Mouse (Mus musculus) MEL (cell line): Measurements from ENCODE around the gene Cort. TPM values are rescaled to one million over a fixed set of nuclear protein-coding genes. Genes with fewer than 3 reads are reported as not detected.
A peak's percentile ranks its signal among the peaks of the same experiment; 100 is the strongest.

Experiments used
- DNase-seq: peaks from one replicate; pipeline ENCODE4 v3.0.0; 2011; ENCODE audit warnings: low read depth, low spot score
- H3K27ac ChIP-seq: 2 replicates; pipeline ENCODE4 v1.5.1; 2012; ENCODE audit warnings: low read depth, mild to moderate bottlenecking, control low read depth, low read length, moderate library complexity; ENCODE audit not compliant: control insufficient read depth
- H3K27me3 ChIP-seq, 2 experiments: fragments of 150-350 bp in 1 of 2; sonication (generic) in 1 of 2; 2 replicates each; pipeline ENCODE4 v1.6.1; 2012; ENCODE audit warnings: low read length in 2 of 2, mild to moderate bottlenecking in 2 of 2, improper control_type of control experiment in 1 of 2, moderate library complexity in 1 of 2; ENCODE audit not compliant: insufficient read depth in 2 of 2, control insufficient read depth in 1 of 2
- H3K36me3 ChIP-seq, 2 experiments: 2 replicates each; pipeline ENCODE4 v1.6.1; 2012 to 2014; ENCODE audit warnings: low read length in 2 of 2, improper control_type of control experiment in 1 of 2, inconsistent platforms in 1 of 2, mild to moderate bottlenecking in 1 of 2; ENCODE audit not compliant: insufficient read depth in 2 of 2, control insufficient read depth in 1 of 2
- H3K4me1 ChIP-seq, 2 experiments: fragments of 150-350 bp in 1 of 2; sonication (generic) in 1 of 2; 2 replicates each; pipeline ENCODE4 v1.6.1; 2012; ENCODE audit warnings: low read length in 2 of 2, improper control_type of control experiment in 1 of 2, mild to moderate bottlenecking in 1 of 2; ENCODE audit not compliant: insufficient read depth in 2 of 2, control insufficient read depth in 1 of 2
- H3K4me3 ChIP-seq, 2 experiments: fragments of 150-350 bp in 1 of 2; sonication (generic) in 1 of 2; 2 replicates each; pipeline ENCODE4 v1.5.1; 2012; ENCODE audit warnings: low read depth in 2 of 2, low read length in 2 of 2, mild to moderate bottlenecking in 2 of 2, moderate library complexity in 2 of 2, control low read depth in 1 of 2, improper control_type of control experiment in 1 of 2; ENCODE audit not compliant: control insufficient read depth in 1 of 2, insufficient read depth in 1 of 2
- H3K79me2 ChIP-seq: 2 replicates; pipeline ENCODE4 v1.6.1; 2012; ENCODE audit warnings: mild to moderate bottlenecking, low read length, moderate library complexity; ENCODE audit not compliant: control insufficient read depth, poor library complexity, insufficient read depth
- H3K9ac ChIP-seq: 2 replicates; pipeline ENCODE4 v1.6.1; 2012; ENCODE audit warnings: low read depth, mild to moderate bottlenecking, control low read depth, low read length, moderate library complexity; ENCODE audit not compliant: control insufficient read depth, poor library complexity, severe bottlenecking
- H3K9me3 ChIP-seq: fragments of 150-350 bp; sonication (generic); replicated peaks from 2 replicates; pipeline ENCODE4 v1.6.1; 2012; ENCODE audit warnings: mild to moderate bottlenecking, low read length, improper control_type of control experiment, moderate library complexity; ENCODE audit not compliant: insufficient read depth
- ELF1 ChIP-seq: IDR thresholded peaks from 2 replicates; pipeline ENCODE4 v1.6.1; 2014; ENCODE audit warnings: low read depth, mild to moderate bottlenecking, inconsistent platforms, low read length, improper control_type of control experiment, moderate library complexity
- ETS1 ChIP-seq: IDR thresholded peaks from 2 replicates; pipeline ENCODE4 v1.6.1; 2012; ENCODE audit warnings: low read depth, mild to moderate bottlenecking, inconsistent platforms, low read length, improper control_type of control experiment, moderate library complexity
- GABPA ChIP-seq: IDR thresholded peaks from 2 replicates; pipeline ENCODE4 v1.6.1; 2012; ENCODE audit warnings: low read depth, mild to moderate bottlenecking, inconsistent platforms, low read length, improper control_type of control experiment, moderate library complexity
- GATA1 ChIP-seq: IDR thresholded peaks from 2 replicates; pipeline ENCODE4 v1.6.1; 2011; ENCODE audit warnings: low read depth, low read length, improper control_type of control experiment
- HCFC1 ChIP-seq: IDR thresholded peaks from 2 replicates; pipeline ENCODE4 v1.6.1; 2012; ENCODE audit warnings: low read depth, mild to moderate bottlenecking, inconsistent platforms, low read length, improper control_type of control experiment, moderate library complexity
- JUND ChIP-seq: IDR thresholded peaks from 2 replicates; pipeline ENCODE4 v1.6.1; 2011; ENCODE audit warnings: low read depth, mild to moderate bottlenecking, improper control_type of control experiment, low read length
- MXI1 ChIP-seq: IDR thresholded peaks from 2 replicates; pipeline ENCODE4 v1.6.1; 2011; ENCODE audit warnings: mild to moderate bottlenecking, low read depth, low read length, improper control_type of control experiment
- MYC ChIP-seq: IDR thresholded peaks from 2 replicates; pipeline ENCODE4 v1.6.1; 2011; ENCODE audit warnings: low read depth, mild to moderate bottlenecking, low read length, improper control_type of control experiment, moderate library complexity
- NRF1 ChIP-seq: IDR thresholded peaks from 2 replicates; pipeline ENCODE4 v1.6.1; 2014; ENCODE audit warnings: low read depth, mild to moderate bottlenecking, inconsistent platforms, low read length, improper control_type of control experiment, moderate library complexity; ENCODE audit not compliant: poor library complexity, insufficient read depth, severe bottlenecking
- POLR2A ChIP-seq, 2 experiments: IDR thresholded peaks; 2 replicates each; pipeline ENCODE4 v1.6.1; 2011 to 2012; ENCODE audit warnings: low read length in 2 of 2, mild to moderate bottlenecking in 2 of 2, control low read depth in 1 of 2, improper control_type of control experiment in 1 of 2, low read depth in 1 of 2, moderate library complexity in 1 of 2; ENCODE audit not compliant: control insufficient read depth in 1 of 2, insufficient read depth in 1 of 2, poor library complexity in 1 of 2
- POLR2AphosphoS5 ChIP-seq: IDR thresholded peaks from 2 replicates; pipeline ENCODE4 v1.6.1; 2012; ENCODE audit warnings: low read depth, borderline replicate concordance, mild to moderate bottlenecking, inconsistent platforms, low read length, moderate library complexity, mixed read lengths
- RCOR1 ChIP-seq: IDR thresholded peaks from 2 replicates; pipeline ENCODE4 v1.6.1; 2012; ENCODE audit warnings: low read depth, mild to moderate bottlenecking, inconsistent platforms, low read length, improper control_type of control experiment
- TCF12 ChIP-seq: IDR thresholded peaks from 2 replicates; pipeline ENCODE4 v1.6.1; 2014; ENCODE audit warnings: low read depth, mild to moderate bottlenecking, inconsistent platforms, low read length, improper control_type of control experiment, moderate library complexity
- USF2 ChIP-seq, 2 experiments: IDR thresholded peaks; 2 replicates each; pipeline ENCODE4 v1.6.1; 2011 to 2012; ENCODE audit warnings: improper control_type of control experiment in 2 of 2, low read length in 2 of 2, borderline replicate concordance in 1 of 2, inconsistent platforms in 1 of 2, low read depth in 1 of 2, mild to moderate bottlenecking in 1 of 2; ENCODE audit not compliant: insufficient read depth in 1 of 2
- polyA plus RNA-seq, 2 experiments: library from polyadenylated mRNA; stranded (reverse) in 1 of 2; unstranded in 1 of 2; fragments of >175 nt in 1 of 2; fragments of >200 nt in 1 of 2; gene quantifications; 2 replicates each; pipeline versions ENCODE4 v1.2.1 to v1.2.4; 2012; ENCODE audit warnings: low replicate concordance in 2 of 2, low read depth in 1 of 2; ENCODE audit not compliant: insufficient read length in 2 of 2, insufficient read depth in 1 of 2, missing spikeins in 1 of 2
- total RNA-seq: library from RNA; depleted of rRNA; stranded (reverse); fragments of 300-350 nt; gene quantifications from 2 replicates; pipeline ENCODE4 v1.2.3, GENCODE M21; 2012

Gene Cort
- total and polyA plus RNA-seq, 3 experiments: 0.39 to 2.0 TPM; not detected in 1

DNA sequence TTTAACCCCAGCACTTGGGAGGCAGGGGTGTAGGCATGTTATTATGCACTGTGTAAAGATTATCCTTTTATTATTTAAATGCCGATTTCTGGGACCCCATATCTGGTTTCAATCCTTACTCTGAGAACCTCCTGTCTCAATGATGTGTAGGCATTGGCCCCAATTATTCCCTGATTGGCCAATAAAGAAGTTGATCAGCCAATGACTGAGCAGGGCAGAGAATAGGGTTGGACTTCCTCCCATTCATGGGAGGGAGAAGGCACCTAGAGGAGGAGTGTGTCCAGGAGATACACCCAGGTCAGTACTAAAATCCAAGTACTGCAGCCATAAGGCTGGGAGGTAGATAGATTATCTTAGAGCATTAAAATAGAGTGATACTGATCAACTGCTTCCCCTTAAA, 36.6 kb upstream of the Cort start:
- H3K27ac ChIP-seq: no peak overlapping the region
- DNase-seq: peak; percentile 58
- H3K36me3 ChIP-seq: peaks cover 8 to 43% of the 10 kb centered on the region in 2 experiments
- no peaks in the 10 kb centered on the region for H3K27me3 ChIP-seq
- H3K9ac ChIP-seq: no peak overlapping the region
- no peaks in the 10 kb centered on the region for H3K9me3 ChIP-seq
- H3K4me1 ChIP-seq: peaks cover 10 to 32% of the 10 kb centered on the region in 2 experiments
- no peak overlapping the region for H3K4me3 ChIP-seq
- peaks cover 17% of the 10 kb centered on the region for H3K79me2 ChIP-seq
- no peak for TF ChIP-seq MYC
- TF ChIP-seq ELF1: no peak
- no peak for TF ChIP-seq HCFC1
- TF ChIP-seq GABPA: no peak
- TF ChIP-seq TCF12: no peak
- TF ChIP-seq GATA1: no peak
- TF ChIP-seq POLR2AphosphoS5: no peak
- no peak for TF ChIP-seq NRF1
- TF ChIP-seq, all 39 proteins: peak for 0

DNA sequence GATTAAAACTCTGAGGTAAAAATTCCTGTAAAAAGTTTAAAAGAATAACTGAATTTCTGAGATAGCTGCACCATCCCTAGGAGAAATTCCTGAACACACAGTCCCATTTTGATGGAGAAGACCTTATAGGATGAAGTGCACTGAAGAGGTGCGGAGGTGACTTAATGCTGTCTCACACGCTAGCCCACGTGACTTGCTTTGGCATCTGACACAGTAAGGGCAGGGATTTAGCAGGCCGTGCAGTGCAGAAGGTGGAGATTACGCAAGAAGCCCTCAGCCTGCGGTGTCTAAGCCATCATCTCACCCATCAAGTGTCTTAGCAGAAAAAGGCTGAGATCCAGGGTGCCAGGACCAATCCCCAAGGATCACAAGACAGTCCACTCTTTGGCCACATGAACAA, 34.6 kb upstream of the Cort start:
- H3K36me3 ChIP-seq: peaks cover 16 to 43% of the 10 kb centered on the region in 2 experiments

DNA sequence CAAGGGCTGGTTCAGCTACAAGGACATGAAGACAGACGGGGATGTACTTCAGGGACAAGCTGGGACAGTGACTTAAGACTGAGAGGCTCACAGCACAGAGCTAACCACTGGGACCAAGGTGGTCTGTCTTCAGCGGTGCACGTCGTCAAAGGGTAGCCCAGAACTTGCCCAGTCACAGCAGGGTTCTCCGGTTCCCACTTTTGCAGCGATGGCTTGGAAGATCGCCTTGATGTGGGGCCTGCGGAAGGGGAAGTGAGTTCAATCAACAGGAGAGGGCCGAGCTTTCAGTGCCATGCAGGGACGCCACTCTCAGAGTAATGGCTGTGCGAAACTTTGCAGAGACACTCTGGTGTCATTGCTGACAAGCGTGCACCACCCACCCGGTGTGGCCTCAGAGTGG, 33.3 kb upstream of the Cort start:
- peaks cover 18 to 35% of the 10 kb centered on the region in 2 experiments for H3K36me3 ChIP-seq
- peaks cover 12 to 28% of the 10 kb centered on the region in 2 experiments for H3K4me1 ChIP-seq
- H3K27ac ChIP-seq: peak overlapping the region; percentile 85
- no peak overlapping the region for H3K4me3 ChIP-seq
- peaks cover 7% of the 10 kb centered on the region; the same call in 1 of the 2 replicates for H3K79me2 ChIP-seq
- no peaks in the 10 kb centered on the region for H3K27me3 ChIP-seq
- peak overlapping the region; percentile 35; the same call in 1 of the 2 replicates for H3K9ac ChIP-seq
- no peak for TF ChIP-seq POLR2A (IDR thresholded peaks at IDR 0.05; ENCODE audit: control insufficient read depth in 1 of 2, insufficient read depth in 1 of 2, low read depth in 1 of 2, low read length in 2 of 2, poor library complexity in 1 of 2)
- DNase-seq: peak; percentile 44
- H3K9me3 ChIP-seq: no peaks in the 10 kb centered on the region

More for the DNA sequence above, 34.6 kb upstream of the Cort start:
- no peaks in the 10 kb centered on the region for H3K27me3 ChIP-seq
- no peak for TF ChIP-seq USF2 (IDR thresholded peaks at IDR 0.05; ENCODE audit: borderline replicate concordance in 1 of 2, insufficient read depth in 1 of 2, low read depth in 1 of 2, low read length in 2 of 2)
- TF ChIP-seq MXI1: no peak
- no peak for TF ChIP-seq GATA1
- no peak for TF ChIP-seq GABPA
- no peak for TF ChIP-seq JUND
- TF ChIP-seq ETS1: no peak
- no peak for TF ChIP-seq NRF1
- no peak for TF ChIP-seq RCOR1
- TF ChIP-seq, all 39 proteins: peak for 0
- Histone ChIP-seq H3K27ac (no peak overlapping the region), H3K9me3 (no peaks in the 10 kb centered on the region), H3K4me3 (no peak overlapping the region), H3K4me1 (peaks cover 12 to 32% of the 10 kb centered on the region in 2 experiments), H3K9ac (no peak overlapping the region), H3K79me2 (peaks cover 12% of the 10 kb centered on the region)
- DNase-seq: no peak
